12 mouse cellular contexts compared by ENCODE assay signal in genomic region chr2:154379103-154379502, GRCm38 (mm10). TPM values are rescaled to one million over a fixed set of nuclear protein-coding genes. Genes with fewer than 3 reads are reported as not detected.
DNase-seq lines count a peak whose midpoint lies in the region; ATAC-seq lines count a peak whose summit lies in the region.
"Had no signal": no experiment of that assay in that cellular context is flagged by ENCODE, and none has a peak within 500 bp of the region (broad histone marks: within the 10 kb centered on the region; RNA-seq: fewer than 3 reads in every experiment).

No protein-coding gene starts in this region.

- H3K9ac ChIP-seq in embryonic facial prominence, embryonic 15.5 days = no peak overlapping the region
- no peak overlapping the region for H3K9ac ChIP-seq in forebrain, embryonic 14.5 days (ENCODE audit: low read length)
- H3K9ac ChIP-seq in heart, embryonic 12.5 days = no peak overlapping the region
- H3K9ac ChIP-seq: limb, embryonic 12.5 days; lung, embryonic 14.5 days had no signal

- ATAC-seq in embryonic facial prominence, embryonic 15.5 days (ENCODE audit: insufficient number of reproducible peaks, low FRiP score, low TSS enrichment, low read depth) = 0 out of 2 replicates have a peak, but pooled peaks have one; percentile 12
- no peak for ATAC-seq in CD4-positive, CD25-positive, alpha-beta regulatory T cell, adult 4 months
- ATAC-seq in forebrain, embryonic 14.5 days = no peak
- ATAC-seq in heart, embryonic 12.5 days (ENCODE audit: insufficient number of reproducible peaks, low FRiP score) = no peak
- ATAC-seq: intestine, postnatal 0 days had no signal

- 77% methylated on average over 7 of the region's 7 CpGs for WGBS in embryonic facial prominence, embryonic 15.5 days
- WGBS in embryonic facial prominence, embryonic 10.5 days = 89% methylated on average over 7 of the region's 7 CpGs
- WGBS in forebrain, embryonic 14.5 days = 83% methylated on average over 7 of the region's 7 CpGs
- WGBS in heart, embryonic 12.5 days = 85% methylated on average over 7 of the region's 7 CpGs

- H3K27me3 ChIP-seq in embryonic facial prominence, embryonic 15.5 days = no peaks in the 10 kb centered on the region
- no peaks in the 10 kb centered on the region for H3K27me3 ChIP-seq in embryonic facial prominence, embryonic 10.5 days (replicated peaks; ENCODE audit: low read depth, poor library complexity, severe bottlenecking)
- H3K27me3 ChIP-seq in forebrain, embryonic 14.5 days (replicated peaks; ENCODE audit: control insufficient read depth, insufficient read depth, low read length) = no peaks in the 10 kb centered on the region
- no peaks in the 10 kb centered on the region for H3K27me3 ChIP-seq in heart, embryonic 12.5 days (replicated peaks)
- H3K27me3 ChIP-seq: limb, embryonic 12.5 days had no signal

- no peak overlapping the region for H3K4me3 ChIP-seq in embryonic facial prominence, embryonic 15.5 days (replicated peaks)
- H3K4me3 ChIP-seq in embryonic facial prominence, embryonic 10.5 days = no peak overlapping the region
- no peak overlapping the region for H3K4me3 ChIP-seq in forebrain, embryonic 14.5 days (ENCODE audit: low read depth, low read length)
- H3K4me3 ChIP-seq in heart, embryonic 12.5 days = no peak overlapping the region
- H3K4me3 ChIP-seq: limb, embryonic 12.5 days had no signal

- no peaks in the 10 kb centered on the region for H3K4me1 ChIP-seq in embryonic facial prominence, embryonic 15.5 days
- H3K4me1 ChIP-seq in embryonic facial prominence, embryonic 10.5 days = no peaks in the 10 kb centered on the region
- no peaks in the 10 kb centered on the region for H3K4me1 ChIP-seq in forebrain, embryonic 14.5 days (ENCODE audit: control insufficient read depth, insufficient read depth, low read length)
- H3K4me1 ChIP-seq in heart, embryonic 12.5 days (replicated peaks) = peaks cover 8% of the 10 kb centered on the region
- H3K4me1 ChIP-seq: limb, embryonic 12.5 days had no signal

- H3K9me3 ChIP-seq in embryonic facial prominence, embryonic 15.5 days (replicated peaks) = no peaks in the 10 kb centered on the region
- H3K9me3 ChIP-seq in embryonic facial prominence, embryonic 10.5 days = 0 out of 2 replicates have a peak, but pooled peaks cover 2% of the 10 kb centered on the region
- no peaks in the 10 kb centered on the region for H3K9me3 ChIP-seq in forebrain, embryonic 14.5 days (replicated peaks; ENCODE audit: control insufficient read depth, low read length)
- H3K9me3 ChIP-seq in heart, embryonic 12.5 days (replicated peaks) = no peaks in the 10 kb centered on the region
- H3K9me3 ChIP-seq: limb, embryonic 12.5 days had no signal

- H3K36me3 ChIP-seq in embryonic facial prominence, embryonic 15.5 days = no peaks in the 10 kb centered on the region
- no peaks in the 10 kb centered on the region for H3K36me3 ChIP-seq in embryonic facial prominence, embryonic 10.5 days (replicated peaks)
- no peaks in the 10 kb centered on the region for H3K36me3 ChIP-seq in forebrain, embryonic 14.5 days (ENCODE audit: control insufficient read depth, insufficient read depth, low read length)
- H3K36me3 ChIP-seq in heart, embryonic 12.5 days = peaks cover 52% of the 10 kb centered on the region
- H3K36me3 ChIP-seq: limb, embryonic 12.5 days had no signal

- H3K27ac ChIP-seq in embryonic facial prominence, embryonic 15.5 days (replicated peaks) = no peak overlapping the region
- no peak overlapping the region for H3K27ac ChIP-seq in embryonic facial prominence, embryonic 10.5 days (replicated peaks)
- H3K27ac ChIP-seq in forebrain, embryonic 14.5 days (ENCODE audit: low read depth, low read length) = no peak overlapping the region
- H3K27ac ChIP-seq in heart, embryonic 12.5 days (ENCODE audit: poor library complexity, severe bottlenecking) = no peak overlapping the region
- H3K27ac ChIP-seq: limb, embryonic 12.5 days had no signal

- DNase-seq in embryonic facial prominence, embryonic 10.5 days (ENCODE audit: low spot score) = no peak
- peak; percentile 67 to 83 for DNase-seq in frontal cortex, postnatal 14 days (ENCODE audit: low spot score in 2 of 2)
- DNase-seq in left cerebral cortex, adult 11 months (ENCODE audit: low spot score) = peak; percentile 80
- DNase-seq in right cerebral cortex, postnatal 14 days = peak; percentile 83
- no peak for DNase-seq in forebrain, embryonic 14.5 days (ENCODE audit: low spot score)
- DNase-seq: heart, postnatal 4 days; lung, embryonic 14.5 days had no signal

- H3K4me2 ChIP-seq in embryonic facial prominence, embryonic 15.5 days (replicated peaks) = no peak overlapping the region
- H3K4me2 ChIP-seq in forebrain, embryonic 14.5 days (ENCODE audit: low read length) = no peak overlapping the region
- H3K4me2 ChIP-seq in heart, embryonic 12.5 days = no peak overlapping the region
- H3K4me2 ChIP-seq: limb, embryonic 12.5 days; lung, embryonic 14.5 days had no signal

RNA-seq across cellular contexts. Expression of gene Cdk5rap1, which starts 6.3 kb away (rescaled TPM):
- 20.1 and 21.1 TPM in 2 replicates for polyA plus RNA-seq in embryonic facial prominence, embryonic 15.5 days (2015; fragmentation: Nextera tagmentation; extraction: Ambion mirVana)
- 15.1 and 15.8 TPM in 2 replicates for polyA plus RNA-seq in embryonic facial prominence, embryonic 10.5 days (2016; fragmentation: Nextera tagmentation; extraction: Ambion mirVana)
- 10 to 100 TPM; 24.4 to 38.9 TPM for polyA plus RNA-seq in CD4-positive, CD25-positive, alpha-beta regulatory T cell, adult 4 months (2017; shearing (Covaris generic))
- polyA plus RNA-seq in forebrain, embryonic 14.5 days (2014; fragmentation: Nextera tagmentation; extraction: Ambion mirVana) = 18.8 and 24.1 TPM in 2 replicates
- 13.6 and 15.4 TPM in 2 replicates for polyA plus RNA-seq in heart, embryonic 12.5 days (2016; fragmentation: Nextera tagmentation; extraction: Ambion mirVana)

RNA-seq across cellular contexts. Expression of gene Snta1, which starts 28.8 kb away (rescaled TPM):
- polyA plus RNA-seq in embryonic facial prominence, embryonic 15.5 days (2015; fragmentation: Nextera tagmentation; extraction: Ambion mirVana) = 12.1 and 12.8 TPM in 2 replicates
- polyA plus RNA-seq in embryonic facial prominence, embryonic 10.5 days (2016; fragmentation: Nextera tagmentation; extraction: Ambion mirVana) = 3.0 and 3.9 TPM in 2 replicates
- not detected for polyA plus RNA-seq in CD4-positive, CD25-positive, alpha-beta regulatory T cell, adult 4 months (2017; shearing (Covaris generic))
- polyA plus RNA-seq in forebrain, embryonic 14.5 days (2014; fragmentation: Nextera tagmentation; extraction: Ambion mirVana) = 2.6 and 4.6 TPM in 2 replicates
- 49.9 and 51.6 TPM in 2 replicates for polyA plus RNA-seq in heart, embryonic 12.5 days (2016; fragmentation: Nextera tagmentation; extraction: Ambion mirVana)

RNA-seq across cellular contexts. Expression of gene Cbfa2t2, which starts 57.2 kb away (rescaled TPM):
- 40.9 and 43.6 TPM in 2 replicates for polyA plus RNA-seq in embryonic facial prominence, embryonic 15.5 days (2015; fragmentation: Nextera tagmentation; extraction: Ambion mirVana)
- 68.8 and 72.2 TPM in 2 replicates for polyA plus RNA-seq in embryonic facial prominence, embryonic 10.5 days (2016; fragmentation: Nextera tagmentation; extraction: Ambion mirVana)
- polyA plus RNA-seq in CD4-positive, CD25-positive, alpha-beta regulatory T cell, adult 4 months (2017; shearing (Covaris generic)) = 10 to 100 TPM; 22.9 to 33.0 TPM
- polyA plus RNA-seq in forebrain, embryonic 14.5 days (2014; fragmentation: Nextera tagmentation; extraction: Ambion mirVana) = 51.9 and 59.4 TPM in 2 replicates
- polyA plus RNA-seq in heart, embryonic 12.5 days (2016; fragmentation: Nextera tagmentation; extraction: Ambion mirVana) = 37.6 and 38.8 TPM in 2 replicates

Comparison
In these comparisons a context has a peak if more than half of its experiments do, and no peak if none do; other contexts are left out.
1. DNase-seq: peak in frontal cortex, postnatal 14 days (2 of 2), left cerebral cortex, adult 11 months (single experiment) and right cerebral cortex, postnatal 14 days (single experiment); none in embryonic facial prominence, embryonic 10.5 days (single experiment) and forebrain, embryonic 14.5 days (single experiment).